Mouse (Mus musculus) megakaryocyte, embryonic 14.5 days (primary cell): Measurements from ENCODE around the gene Hba-a2. TPM values are rescaled to one million over a fixed set of nuclear protein-coding genes. Genes with fewer than 3 reads are reported as not detected.
"Not testable (repeated sequence)": the region's sequence is repeated elsewhere in the genome, so short reads cannot be mapped to it uniquely, and the experiment has no call there.

Experiments
- H3K27me3 ChIP-seq: replicated peaks from 2 replicates; pipeline ENCODE3; 2012; ENCODE audit warnings: inconsistent platforms
- H3K36me3 ChIP-seq: replicated peaks from 2 replicates; pipeline ENCODE3; 2012; ENCODE audit warnings: low read length, inconsistent platforms, mixed read lengths
- H3K4me1 ChIP-seq: 2 replicates; pipeline ENCODE4 v1.6.1; 2012; ENCODE audit warnings: inconsistent platforms
- H3K4me3 ChIP-seq: replicated peaks from 2 replicates; pipeline ENCODE3; 2012; ENCODE audit warnings: moderate library complexity, mild to moderate bottlenecking, inconsistent platforms
- H3K9me3 ChIP-seq: 2 replicates; pipeline ENCODE4 v1.6.1; 2012; ENCODE audit warnings: inconsistent platforms
- FLI1 ChIP-seq: IDR thresholded peaks from 2 replicates; pipeline ENCODE4 v1.6.1; 2012; ENCODE audit warnings: low read length, inconsistent platforms, mixed read lengths
- GATA1 ChIP-seq: IDR thresholded peaks from 3 replicates; pipeline ENCODE4 v1.6.1; 2012; ENCODE audit warnings: mixed read lengths, low read length, inconsistent platforms, borderline replicate concordance
- polyA plus RNA-seq: library from polyadenylated mRNA; stranded (reverse); fragments of >175 nt; gene quantifications from 2 replicates; pipeline ENCODE4 v1.2.3, GENCODE M21; 2012; ENCODE audit warnings: low replicate concordance; ENCODE audit not compliant: insufficient read depth

Hba-a2 gene
- polyA plus RNA-seq, 1 experiment, result 578 TPM

DNA sequence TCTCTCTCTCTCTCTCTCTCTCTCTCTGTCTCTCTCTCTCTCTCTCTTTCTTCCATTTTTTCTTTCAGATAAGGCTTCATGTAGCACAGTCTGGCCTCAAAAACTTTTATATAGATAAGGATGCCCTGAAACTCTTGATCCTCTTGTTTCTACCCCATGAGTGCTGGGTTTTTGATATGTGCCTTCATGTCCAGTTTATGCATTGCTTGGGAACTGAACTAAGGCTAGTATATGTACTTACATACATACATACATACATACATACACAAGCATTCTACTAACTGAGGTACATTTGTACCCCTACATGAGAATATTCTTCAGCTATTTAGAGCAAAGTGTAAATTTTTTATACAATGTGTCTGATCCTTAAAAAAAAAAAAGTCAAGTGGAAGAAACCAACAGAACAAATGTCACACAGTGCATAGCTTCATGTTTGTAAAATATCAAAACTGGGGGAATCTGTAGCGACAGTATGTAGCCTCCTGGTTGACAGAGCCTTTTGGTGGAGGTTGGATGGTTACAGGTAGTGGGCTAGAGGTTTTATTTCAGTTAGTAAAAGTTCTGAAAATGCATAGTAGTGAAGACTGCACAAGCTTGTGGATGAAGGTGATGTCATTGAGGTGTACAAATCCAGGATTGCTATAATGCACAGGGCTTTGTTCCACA, 1.7 kb downstream of the Hba-a2 start:
- peaks cover 39% of the 10 kb centered on the region for H3K27me3 ChIP-seq
- TF ChIP-seq FLI1, result no peak
- no peak for TF ChIP-seq GATA1
- peaks cover 12% of the 10 kb centered on the region for H3K4me1 ChIP-seq
- no peaks in the 10 kb centered on the region for H3K9me3 ChIP-seq
- no peak overlapping the region for H3K4me3 ChIP-seq
- no peaks in the 10 kb centered on the region for H3K36me3 ChIP-seq

DNA sequence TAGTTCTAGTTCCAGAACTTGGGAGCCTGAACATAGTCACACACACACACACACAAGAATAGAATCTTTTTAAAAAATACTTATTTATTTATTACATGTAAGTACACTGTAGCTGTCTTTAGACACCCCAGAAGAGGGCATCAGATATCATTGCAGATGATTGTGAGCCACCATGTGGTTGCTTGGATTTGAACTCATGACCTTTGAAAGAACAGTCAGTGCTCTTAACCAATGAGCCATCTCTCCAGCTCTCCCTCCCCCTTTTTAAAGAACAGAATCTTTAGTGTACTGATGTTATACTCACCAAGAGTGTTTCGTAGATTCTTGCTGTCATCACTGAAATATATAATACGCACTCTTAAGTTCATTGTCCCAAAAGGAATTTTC, 2.2 kb downstream of the Hba-a2 start:
- TF ChIP-seq GATA1, result no peak
- Histone ChIP-seq H3K27me3 (peaks cover 43% of the 10 kb centered on the region), H3K9me3 (no peaks in the 10 kb centered on the region), H3K36me3 (no peaks in the 10 kb centered on the region), H3K4me1 (peaks cover 16% of the 10 kb centered on the region), H3K4me3 (no peak overlapping the region)

DNA sequence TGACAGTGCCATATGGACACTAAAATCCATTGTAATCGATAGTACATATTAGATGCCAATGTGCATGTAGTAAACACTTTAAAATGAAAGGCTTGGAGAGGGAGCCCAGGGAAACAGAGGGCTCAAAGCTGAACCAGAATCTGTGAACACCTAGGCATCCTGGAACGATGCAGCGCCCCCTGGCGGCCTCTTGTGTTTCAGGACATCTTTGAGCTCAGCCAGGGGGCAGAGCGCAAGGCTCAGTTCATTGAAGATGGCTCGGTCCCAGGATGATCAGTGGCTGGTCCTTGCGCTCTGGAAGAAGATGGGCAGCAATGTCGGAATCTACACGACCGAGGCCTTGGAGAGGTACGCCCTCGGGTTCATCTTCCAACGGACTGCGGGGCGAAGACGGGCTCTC, 3.6 kb downstream of the Hba-a2 start, which contains the start of gene Hbq1a:
Hbq1a (plus strand) TSS at position 205 of the 400 bp plus-strand sequence.
- not testable (repeated sequence) for H3K4me1 ChIP-seq, H3K36me3 ChIP-seq, H3K9me3 ChIP-seq
- Histone ChIP-seq H3K27me3 (peaks cover 38% of the 10 kb centered on the region), H3K4me3 (peak within 1 kb of the TSS; percentile 28)

DNA sequence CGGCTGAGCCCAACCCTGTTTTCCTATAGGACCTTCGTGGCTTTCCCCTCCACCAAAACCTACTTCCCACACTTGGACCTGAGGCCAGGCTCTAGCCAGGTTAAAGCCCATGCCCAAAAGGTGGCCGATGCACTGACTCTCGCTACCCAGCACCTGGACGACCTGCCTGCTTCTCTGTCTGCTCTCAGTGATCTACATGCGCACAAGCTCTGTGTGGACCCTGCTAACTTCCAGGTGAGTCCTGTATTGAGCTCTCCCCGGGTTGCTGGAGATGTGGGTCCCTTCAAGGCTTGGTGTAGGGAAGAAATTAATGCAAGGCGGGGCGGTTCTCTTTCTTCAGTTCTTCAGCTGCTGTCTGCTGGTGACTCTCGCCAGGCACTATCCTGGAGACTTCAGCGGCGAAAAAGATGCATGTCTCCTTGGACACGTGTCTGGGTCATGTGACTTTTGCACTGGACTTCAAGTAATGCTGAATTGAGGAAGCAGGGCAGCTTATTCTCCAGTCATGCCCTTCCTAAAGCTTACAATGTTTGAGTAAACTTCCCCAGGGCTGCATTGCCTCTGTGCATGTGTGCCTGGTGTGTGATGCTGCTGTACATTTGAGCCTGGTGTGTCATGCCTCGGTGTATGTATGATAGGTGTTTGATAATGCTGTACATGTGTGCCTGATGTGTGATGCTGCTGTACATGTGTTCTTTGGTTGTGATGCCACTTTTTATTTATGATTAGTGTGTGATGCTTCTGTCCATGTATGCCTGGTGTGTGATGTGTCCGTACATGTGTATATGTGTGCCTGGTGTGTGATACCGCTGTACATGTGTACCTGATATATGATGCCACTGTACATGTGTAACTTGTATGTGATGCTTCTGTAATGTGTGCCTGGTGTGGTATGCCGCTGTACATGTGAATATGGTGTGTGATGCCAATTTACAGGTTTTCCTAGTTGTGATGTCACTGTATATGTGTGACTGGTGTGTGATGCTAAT, 4.3 kb downstream of the Hba-a2 start:
- Histone ChIP-seq H3K4me1 (peaks cover 8% of the 10 kb centered on the region), H3K27me3 (peaks cover 40% of the 10 kb centered on the region), H3K36me3 (no peaks in the 10 kb centered on the region), H3K9me3 (no peaks in the 10 kb centered on the region), H3K4me3 (peak overlapping the region; percentile 28)
- TF ChIP-seq GATA1 (no peak), FLI1 (no peak)

DNA sequence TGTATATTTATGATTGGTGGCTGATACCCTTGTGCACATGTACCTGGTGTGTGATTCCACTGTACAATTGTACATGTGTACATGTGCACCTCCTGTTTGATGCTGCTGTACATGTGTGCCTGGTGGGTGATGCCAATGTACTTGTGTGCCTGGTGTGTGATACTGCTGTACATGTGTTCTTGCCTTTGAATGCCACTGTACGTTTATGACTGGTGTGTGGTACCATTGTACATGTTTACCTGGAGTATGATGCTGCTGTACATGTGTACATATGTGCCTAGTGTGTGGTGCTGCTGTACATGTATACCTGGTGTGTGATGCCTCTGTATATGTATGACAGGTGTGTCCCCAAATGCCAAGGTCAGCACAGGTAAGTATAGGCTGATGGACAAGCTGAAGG, 5.2 kb downstream of the Hba-a2 start:
- Histone ChIP-seq H3K27me3 (peaks cover 48% of the 10 kb centered on the region), H3K4me3 (peak overlapping the region; percentile 65), H3K36me3 (no peaks in the 10 kb centered on the region), H3K9me3 (no peaks in the 10 kb centered on the region), H3K4me1 (peaks cover 13% of the 10 kb centered on the region)
- TF ChIP-seq GATA1, result no peak
- TF ChIP-seq FLI1, result no peak

DNA sequence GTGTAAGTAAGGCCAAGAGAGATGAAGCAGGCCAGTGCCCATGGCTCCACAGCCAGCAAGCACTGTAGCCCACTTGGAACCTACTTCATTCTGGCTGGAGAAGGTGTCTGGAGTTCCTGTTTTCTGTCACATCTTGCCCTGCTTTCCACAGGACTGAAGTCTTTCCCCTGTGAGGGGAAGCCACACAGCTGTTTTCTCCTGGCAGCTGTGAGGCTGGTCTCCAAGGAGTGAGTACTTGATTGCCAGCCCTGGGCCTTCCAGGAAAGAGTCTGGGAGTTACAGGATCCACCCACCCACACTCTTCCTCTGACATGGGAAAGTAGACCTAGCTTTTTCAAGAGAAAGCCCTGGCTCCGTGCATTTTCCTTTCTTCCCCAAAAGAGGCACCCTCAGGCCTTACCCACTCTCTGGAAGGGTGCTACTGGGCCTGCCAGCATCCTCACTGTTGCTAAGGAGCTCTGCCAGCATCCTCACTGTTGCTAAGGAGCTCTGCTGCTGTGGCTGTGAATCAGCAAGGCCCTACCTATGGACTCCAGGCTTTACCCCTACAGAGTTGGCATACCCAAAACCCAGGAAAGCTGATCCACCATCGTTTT, 6.6 kb downstream of the Hba-a2 start:
- H3K36me3 ChIP-seq, result no peaks in the 10 kb centered on the region
- H3K4me1 ChIP-seq, result peaks cover 17% of the 10 kb centered on the region
- no peaks in the 10 kb centered on the region for H3K9me3 ChIP-seq
- H3K4me3 ChIP-seq, result no peak overlapping the region
- H3K27me3 ChIP-seq, result peaks cover 62% of the 10 kb centered on the region
- TF ChIP-seq FLI1 (no peak), GATA1 (no peak)

DNA sequence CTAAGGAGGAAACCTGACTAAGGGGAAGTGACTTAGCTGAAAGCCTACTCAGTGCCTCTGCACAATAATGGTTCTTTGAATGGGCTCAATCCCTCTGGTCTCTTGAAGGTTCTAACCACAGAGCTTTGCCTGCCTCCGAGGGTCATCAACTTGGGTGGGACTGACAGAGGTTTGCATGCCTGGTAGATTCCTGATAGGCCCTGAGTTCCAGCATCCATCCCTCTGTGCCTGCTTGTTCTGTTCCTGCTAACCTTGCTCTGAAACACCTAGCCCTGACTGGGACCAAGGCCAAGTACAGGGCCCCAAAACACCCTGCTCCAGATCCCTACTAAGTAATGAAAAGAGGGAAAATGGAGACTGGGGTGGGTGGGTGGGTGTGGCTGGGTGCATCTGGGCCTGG, 7.2 kb downstream of the Hba-a2 start:
- Histone ChIP-seq H3K27me3 (peaks cover 67% of the 10 kb centered on the region), H3K4me1 (peaks cover 19% of the 10 kb centered on the region), H3K36me3 (no peaks in the 10 kb centered on the region), H3K4me3 (no peak overlapping the region), H3K9me3 (no peaks in the 10 kb centered on the region)
- TF ChIP-seq GATA1 (no peak), FLI1 (no peak)

DNA sequence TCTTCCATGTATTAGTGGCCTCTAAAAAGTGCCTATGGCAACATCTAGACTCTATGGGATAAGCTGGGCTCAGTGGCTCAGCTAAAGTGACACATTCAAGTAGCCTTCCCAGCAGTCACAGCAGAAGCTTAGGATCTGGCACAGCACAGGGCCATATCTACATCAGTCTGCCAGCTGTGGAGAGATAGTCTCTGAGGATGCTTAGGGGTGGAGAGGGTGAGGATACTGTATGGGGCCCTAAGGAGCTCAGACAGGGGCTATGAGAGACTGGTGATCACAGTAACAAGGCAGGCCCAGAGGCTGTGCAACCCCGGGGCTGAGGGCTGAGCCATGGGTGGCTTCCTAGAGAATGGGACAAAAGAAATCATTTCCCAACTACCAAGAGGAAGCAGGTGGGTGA, 10.7 kb downstream of the Hba-a2 start:
- Histone ChIP-seq H3K4me3 (no peak overlapping the region), H3K4me1 (peaks cover 27% of the 10 kb centered on the region), H3K9me3 (no peaks in the 10 kb centered on the region), H3K27me3 (peaks cover 84% of the 10 kb centered on the region), H3K36me3 (no peaks in the 10 kb centered on the region)
- TF ChIP-seq FLI1 (no peak), GATA1 (no peak)

DNA sequence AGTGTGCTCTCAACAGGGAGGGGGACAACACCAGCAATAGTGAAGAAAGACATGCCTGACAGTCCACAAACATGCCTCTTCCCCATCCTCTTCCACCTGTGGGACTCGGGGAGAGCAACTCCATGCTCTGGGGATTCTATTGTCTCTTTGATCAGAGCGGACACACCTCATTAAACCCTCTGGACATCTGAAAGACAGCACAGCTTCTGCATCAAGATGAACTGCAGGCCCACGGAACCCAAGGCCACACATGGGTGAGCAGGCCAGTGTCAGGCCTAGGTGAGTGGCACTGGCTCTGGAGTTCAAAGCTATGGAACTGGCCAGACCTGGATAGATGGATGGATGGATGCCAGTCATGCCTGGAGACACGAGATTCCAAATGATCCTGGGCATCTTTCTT, 13.2 kb downstream of the Hba-a2 start:
- Histone ChIP-seq H3K4me1 (peaks cover 19% of the 10 kb centered on the region; the same call in 1 of the 2 replicates), H3K9me3 (no peaks in the 10 kb centered on the region), H3K4me3 (no peak overlapping the region), H3K27me3 (peaks cover 81% of the 10 kb centered on the region), H3K36me3 (no peaks in the 10 kb centered on the region)
- TF ChIP-seq GATA1, result no peak
- no peak for TF ChIP-seq FLI1

DNA sequence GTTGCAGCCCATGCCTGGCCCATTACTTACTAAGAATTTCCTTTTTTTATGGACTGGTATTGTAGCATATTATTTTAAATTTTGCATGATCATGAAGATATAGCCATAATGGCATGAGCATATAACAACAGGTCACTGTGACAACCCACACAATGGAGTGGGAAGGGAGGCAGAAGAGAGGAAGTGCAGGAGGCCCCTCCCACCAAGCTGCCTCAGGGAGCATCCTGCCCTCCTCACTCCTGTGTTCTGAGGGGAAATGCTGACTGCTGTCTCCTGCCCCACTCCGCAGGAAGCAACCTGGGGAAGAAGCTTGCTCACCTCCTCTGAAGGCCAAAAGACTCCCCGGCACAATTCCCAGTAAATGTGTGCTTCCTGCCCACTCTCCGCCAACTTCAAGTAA, 13.6 kb downstream of the Hba-a2 start:
- TF ChIP-seq GATA1 (no peak), FLI1 (no peak)
- Histone ChIP-seq H3K4me3 (no peak overlapping the region), H3K27me3 (peaks cover 83% of the 10 kb centered on the region)

More for the DNA sequence above, 13.6 kb downstream of the Hba-a2 start:
- Histone ChIP-seq H3K9me3 (no peaks in the 10 kb centered on the region), H3K4me1 (peaks cover 19% of the 10 kb centered on the region; the same call in 1 of the 2 replicates), H3K36me3 (no peaks in the 10 kb centered on the region)
